Mouse (Mus musculus) left cerebral cortex, postnatal 14 days (tissue): Measurements from ENCODE around the gene Ndufa4l2. TPM values are rescaled to one million over a fixed set of nuclear protein-coding genes. Genes with fewer than 3 reads are reported as not detected.

Experiments used
- DNase-seq, 2 experiments: peaks; one replicate each; pipeline ENCODE4 v3.0.0; 2021 to 2022; ENCODE audit warnings: low spot score in 2 of 2, mixed read lengths in 1 of 2
- intact Hi-C: fragments of 180-260 bp; cut with DNase I; formaldehyde crosslinking; loops from one replicate; pipeline ENCODE4 v1.15.1; 2025
- total RNA-seq, 2 experiments: library from RNA; stranded (reverse); gene quantifications; 2 replicates each; pipeline ENCODE4 v1.2.3; 2021

Ndufa4l2 gene
- total RNA-seq, 2 experiments from 2014 or later, result 7.4 to 8.9 TPM

GRCm38 (mm10) chr10:127548236-127548635 lies 33.5 kb downstream of the Ndufa4l2 start:
- intact Hi-C loops, result no loop called here
- DNase-seq, result no peak

GRCm38 (mm10) chr10:127549892-127550291 lies 35.1 kb downstream of the Ndufa4l2 start:
- no peak for DNase-seq
- intact Hi-C loops, result no loop called here

DNA sequence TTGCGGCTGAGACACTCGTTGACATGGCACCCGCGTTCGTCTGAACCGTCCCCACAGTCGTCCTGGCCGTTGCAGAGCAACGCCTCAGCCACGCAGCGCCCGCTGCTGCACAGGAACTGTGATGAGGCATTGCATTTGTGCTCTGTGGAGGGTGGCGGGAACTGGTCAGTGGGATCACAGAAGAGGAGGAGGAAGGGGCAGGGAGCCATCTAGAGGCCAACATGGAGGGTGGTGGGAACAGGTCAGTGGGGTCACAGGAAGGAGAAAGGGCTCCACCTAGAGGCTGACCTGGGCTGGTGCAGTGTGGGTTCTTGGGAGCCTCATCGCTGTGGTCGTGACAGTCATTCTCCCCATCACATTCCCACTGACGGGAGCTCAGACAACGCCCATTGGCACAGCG lies 40.9 kb downstream of the Ndufa4l2 start:
- DNase-seq, result no peak
- intact Hi-C loops, result no loop called here

DNA sequence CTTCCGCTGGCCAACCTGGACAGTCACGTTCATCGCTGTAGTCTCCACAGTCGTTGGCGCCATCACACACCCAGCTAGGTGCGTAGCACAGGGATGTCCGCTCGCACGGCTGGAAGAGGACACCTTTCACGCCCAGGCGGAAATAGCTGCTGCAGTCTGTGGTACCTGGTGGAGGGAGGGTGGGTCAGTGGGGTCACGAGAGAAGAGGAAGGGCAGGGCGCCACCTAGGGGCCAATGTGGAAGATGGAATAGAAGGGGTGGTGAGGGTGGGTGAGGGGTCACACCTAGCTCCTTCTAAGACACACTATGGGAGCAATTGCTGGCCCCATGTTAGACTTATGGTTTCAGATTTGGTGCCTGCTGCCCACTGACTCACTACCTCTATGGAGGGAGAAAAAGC lies 42.6 kb downstream of the Ndufa4l2 start:
- DNase-seq, result no peak
- intact Hi-C loops, result no loop called here

GRCm38 (mm10) chr10:127561145-127561544 lies 46.4 kb downstream of the Ndufa4l2 start:
- intact Hi-C loops, result no loop called here
- no peak for DNase-seq

GRCm38 (mm10) chr10:127563840-127564239 lies 49.1 kb downstream of the Ndufa4l2 start:
- intact Hi-C loops, result no loop called here
- no peak for DNase-seq

GRCm38 (mm10) chr10:127564301-127564700 lies 49.5 kb downstream of the Ndufa4l2 start:
- DNase-seq, result peak in 1 of 2 experiments; percentile 67
- intact Hi-C loops, result no loop called here

Other genes starting within 250 kb of the Ndufa4l2 start
- 100 to 1,000 TPM; 308 to 321 TPM for gene Dctn2, start 248.6 kb upstream of the Ndufa4l2 start, total RNA-seq
- 10 to 100 TPM; 41.2 to 44.7 TPM for gene Mbd6, start 225.9 kb upstream of the Ndufa4l2 start, total RNA-seq
- 10 to 100 TPM; 59.1 to 61.5 TPM for gene Mars, start 203.2 kb upstream of the Ndufa4l2 start, total RNA-seq
- gene Arhgap9, start 193.0 kb upstream of the Ndufa4l2 start, total RNA-seq, result 1 to 10 TPM in 1 of 2 experiments, under 1 TPM in 1; 0.66 to 1.2 TPM
- 1 to 10 TPM; 1.6 to 1.9 TPM for gene Gli1, start 173.0 kb upstream of the Ndufa4l2 start, total RNA-seq
- gene Inhbe, start 160.6 kb upstream of the Ndufa4l2 start, total RNA-seq, result under 1 TPM in 1 of 2 experiments, not detected in 1; 0.13 TPM
- gene Inhbc, start 144.5 kb upstream of the Ndufa4l2 start, total RNA-seq, result not detected
- gene R3hdm2, start 134.6 kb upstream of the Ndufa4l2 start, total RNA-seq, result 100 to 1,000 TPM; 333 to 340 TPM
- 10 to 100 TPM in 1 of 2 experiments, 1 to 10 TPM in 1; 3.0 to 10.0 TPM for gene Stac3, start 13.3 kb upstream of the Ndufa4l2 start, total RNA-seq
- 10 to 100 TPM; 27.5 to 32.9 TPM for gene Shmt2, start 7.5 kb downstream of the Ndufa4l2 start, total RNA-seq
- 1 to 10 TPM; 4.4 to 7.4 TPM for gene Nxph4, start 19.6 kb downstream of the Ndufa4l2 start, total RNA-seq
- 100 to 1,000 TPM; 285 to 305 TPM for gene Lrp1, start 106.2 kb downstream of the Ndufa4l2 start, total RNA-seq
- gene Stat6, start 128.0 kb downstream of the Ndufa4l2 start, total RNA-seq, result 1 to 10 TPM; 8.6 to 10.0 TPM
- gene Nemp1, start 151.9 kb downstream of the Ndufa4l2 start, total RNA-seq, result 1 to 10 TPM; 3.9 to 4.6 TPM
- gene Nab2, start 153.6 kb downstream of the Ndufa4l2 start, total RNA-seq, result 10 to 100 TPM; 35.2 to 40.7 TPM
- under 1 TPM; 0.21 to 0.51 TPM for gene Myo1a, start 190.2 kb downstream of the Ndufa4l2 start, total RNA-seq
- 10 to 100 TPM; 15.3 to 21.0 TPM for gene Tac2, start 209.5 kb downstream of the Ndufa4l2 start, total RNA-seq
- 1 to 10 TPM; 8.5 to 8.8 TPM for gene Zbtb39, start 224.6 kb downstream of the Ndufa4l2 start, total RNA-seq
- gene Gpr182, start 236.8 kb downstream of the Ndufa4l2 start, total RNA-seq, result 1 to 10 TPM; 1.3 to 1.5 TPM
- gene Rdh1, start 244.8 kb downstream of the Ndufa4l2 start, total RNA-seq, result under 1 TPM; 0.18 to 0.21 TPM
- not detected for gene Rdh16f1, start 244.8 kb downstream of the Ndufa4l2 start, total RNA-seq